Mouse (Mus musculus) megakaryocyte-erythroid progenitor cell, adult 5-6 weeks (primary cell): ENCODE data around the gene Sult5a1. TPM values are rescaled to one million over a fixed set of nuclear protein-coding genes. Genes with fewer than 3 reads are reported as not detected.

Experiments
- ATAC-seq: replicated peaks from 2 replicates; pipeline ENCODE4 v1.8.0; 2016; ENCODE audit warnings: mild to moderate bottlenecking, inconsistent platforms; ENCODE audit not compliant: severe bottlenecking, poor library complexity, low FRiP score, low TSS enrichment
- total RNA-seq, 2 experiments: library from RNA; stranded (forward) in 1 of 2; stranded (reverse) in 1 of 2; fragments of 200-1000, 215-1000 nt in 1 of 2; fragments of >200 nt in 1 of 2; fragmentation: Nextera tagmentation in 1 of 2; gene quantifications; 2 replicates each; pipeline ENCODE4 v1.2.3; 2014 to 2017

Gene Sult5a1
- total RNA-seq, 2 experiments from 2014 or later, result not detected

DNA sequence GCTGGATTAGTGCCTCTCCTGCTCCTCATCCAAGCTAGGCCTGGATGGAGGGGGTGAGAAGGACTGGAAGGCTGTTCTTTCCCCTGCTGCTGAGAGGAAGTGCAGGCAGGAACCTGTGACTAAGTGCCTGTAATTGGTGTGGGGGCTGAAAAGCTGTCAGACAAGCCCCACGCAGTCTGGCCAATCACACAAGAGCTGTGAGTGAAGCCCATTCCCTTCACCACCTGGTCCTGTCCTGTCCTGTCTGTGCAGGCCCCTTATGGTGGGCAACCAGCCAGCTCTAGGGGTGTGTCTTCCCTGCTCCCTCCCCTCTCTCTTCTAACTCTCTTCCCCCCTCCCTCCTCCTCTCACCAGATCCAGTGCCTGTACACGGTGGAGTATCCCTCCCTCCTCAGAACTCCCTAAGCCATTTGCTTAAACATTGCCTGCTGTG is 20.5 kb downstream of the Sult5a1 start:
- no peak for ATAC-seq

DNA sequence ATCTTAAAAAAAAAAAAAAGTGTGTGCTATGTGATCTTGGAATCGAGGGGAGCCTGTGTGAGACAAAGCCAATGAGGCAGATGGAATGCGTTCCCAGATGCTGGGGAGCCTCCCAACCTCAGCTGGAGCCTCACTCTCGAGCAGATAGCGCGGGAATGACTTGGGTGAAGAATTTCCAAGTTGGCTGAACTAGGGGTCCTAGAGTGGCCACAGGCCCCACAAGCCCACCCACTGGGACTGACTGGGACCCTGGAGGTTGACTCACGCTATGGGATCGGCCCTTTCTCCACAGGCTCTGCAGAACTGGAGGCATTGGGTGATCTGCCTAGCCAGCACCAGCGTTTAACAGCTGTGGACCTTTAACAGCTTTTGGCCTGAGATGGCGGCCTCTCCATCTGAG is 21.8 kb downstream of the Sult5a1 start:
- ATAC-seq, result no peak

DNA sequence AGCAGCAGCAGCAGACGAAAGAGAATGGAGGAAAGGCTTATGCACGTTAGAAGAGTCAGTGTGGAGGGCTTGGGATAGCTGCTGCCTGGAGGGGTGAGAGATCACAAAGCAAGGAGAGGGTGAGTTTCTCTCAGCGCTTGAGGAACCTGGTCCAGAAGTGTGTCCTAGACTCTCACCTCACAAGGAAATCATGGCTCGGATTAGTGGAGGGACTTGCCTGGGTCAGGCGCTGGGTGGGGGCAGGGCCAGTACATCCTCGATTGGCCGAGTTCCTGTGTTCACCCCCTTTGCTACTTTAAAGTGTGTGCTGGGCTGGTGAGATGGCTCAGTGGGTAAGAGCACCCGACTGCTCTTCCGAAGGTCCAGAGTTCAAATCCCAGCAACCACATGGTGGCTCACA is 22.3 kb downstream of the Sult5a1 start:
- no peak for ATAC-seq

DNA sequence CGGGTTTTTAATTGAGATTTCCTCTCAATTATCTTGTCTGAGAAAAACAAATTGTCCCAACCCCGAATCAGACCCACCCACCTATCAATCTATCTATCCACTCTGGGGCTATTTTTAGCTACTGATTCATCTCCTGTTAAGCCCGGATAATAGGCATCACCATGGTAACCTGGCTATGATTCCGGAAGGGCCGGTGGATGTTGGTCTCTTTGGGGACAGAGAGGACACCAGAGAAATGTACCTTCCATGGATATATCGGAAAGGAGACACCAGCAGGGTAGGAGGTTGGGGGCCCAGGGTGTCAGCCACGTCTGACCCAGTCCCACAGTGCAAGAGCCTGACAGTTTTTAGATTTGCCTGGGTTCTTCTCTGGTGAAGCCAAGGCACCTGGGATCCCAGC is 22.7 kb downstream of the Sult5a1 start:
- no peak for ATAC-seq

DNA sequence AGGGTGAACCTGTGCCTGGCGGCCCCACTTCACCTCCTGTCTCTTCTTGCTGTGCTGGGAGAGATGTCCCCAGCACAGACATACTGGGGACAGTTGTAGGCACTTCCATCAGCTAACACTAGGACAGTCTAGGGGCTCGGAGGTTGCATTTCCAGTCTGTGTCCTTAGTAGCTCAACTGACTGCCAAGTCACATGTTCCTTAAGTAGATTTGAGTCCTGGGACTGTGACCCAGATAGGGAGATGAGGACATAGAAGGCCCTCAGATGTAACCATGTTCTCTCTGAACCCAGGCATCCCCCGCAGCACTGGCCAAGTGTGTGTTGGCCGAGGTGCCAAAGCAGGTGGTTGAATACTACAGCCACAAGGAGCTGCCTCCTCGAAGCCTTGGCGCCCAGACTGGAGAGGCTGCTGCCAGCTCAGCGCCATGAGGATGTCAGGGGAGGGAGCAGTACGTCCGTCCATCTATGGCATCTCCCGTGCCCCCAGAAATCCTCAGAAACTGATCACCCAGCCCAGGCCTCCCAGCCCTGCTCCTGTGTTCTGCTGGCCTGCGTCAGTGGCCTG is 23.9 kb downstream of the Sult5a1 start:
- no peak for ATAC-seq

DNA sequence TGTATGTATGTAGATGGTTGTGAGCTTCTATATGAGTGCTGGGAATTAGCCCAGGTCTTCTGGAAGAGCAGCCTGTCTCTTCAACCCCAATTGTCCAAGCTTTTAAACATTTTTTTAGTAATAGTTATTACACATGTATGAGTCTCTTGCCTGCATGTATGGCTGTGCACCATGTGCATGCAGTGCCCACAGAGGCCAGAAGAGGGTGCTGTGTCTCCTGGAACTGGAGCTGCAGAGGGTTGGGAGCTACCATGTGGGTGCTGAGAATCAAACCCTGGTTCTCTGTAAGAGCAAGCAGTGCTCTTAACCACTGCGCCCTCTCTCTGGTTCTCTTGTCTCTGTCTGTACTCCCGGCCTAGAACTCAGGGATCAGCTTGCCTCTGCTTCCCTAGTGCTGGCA is 25.2 kb downstream of the Sult5a1 start:
- no peak for ATAC-seq

DNA sequence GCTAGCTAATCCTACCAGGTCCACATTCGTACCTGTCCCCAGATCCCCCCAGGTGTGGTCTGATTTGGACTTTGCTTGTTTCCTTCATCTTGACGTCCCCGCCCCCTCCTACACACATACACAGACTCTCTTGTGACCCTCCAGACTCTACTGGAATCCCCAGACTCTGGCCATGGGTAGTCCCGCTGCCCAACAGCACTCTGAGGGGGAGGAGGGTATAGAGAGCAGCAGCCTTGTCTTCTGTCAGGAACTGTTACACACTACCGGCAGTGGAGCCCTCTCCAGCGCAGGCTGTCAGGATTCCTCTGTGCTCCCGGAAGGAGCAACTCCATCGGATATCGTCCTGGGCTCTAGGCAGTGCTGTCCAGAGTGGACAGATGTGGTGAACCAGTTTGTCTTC is 27.1 kb downstream of the Sult5a1 start:
- no peak for ATAC-seq

DNA sequence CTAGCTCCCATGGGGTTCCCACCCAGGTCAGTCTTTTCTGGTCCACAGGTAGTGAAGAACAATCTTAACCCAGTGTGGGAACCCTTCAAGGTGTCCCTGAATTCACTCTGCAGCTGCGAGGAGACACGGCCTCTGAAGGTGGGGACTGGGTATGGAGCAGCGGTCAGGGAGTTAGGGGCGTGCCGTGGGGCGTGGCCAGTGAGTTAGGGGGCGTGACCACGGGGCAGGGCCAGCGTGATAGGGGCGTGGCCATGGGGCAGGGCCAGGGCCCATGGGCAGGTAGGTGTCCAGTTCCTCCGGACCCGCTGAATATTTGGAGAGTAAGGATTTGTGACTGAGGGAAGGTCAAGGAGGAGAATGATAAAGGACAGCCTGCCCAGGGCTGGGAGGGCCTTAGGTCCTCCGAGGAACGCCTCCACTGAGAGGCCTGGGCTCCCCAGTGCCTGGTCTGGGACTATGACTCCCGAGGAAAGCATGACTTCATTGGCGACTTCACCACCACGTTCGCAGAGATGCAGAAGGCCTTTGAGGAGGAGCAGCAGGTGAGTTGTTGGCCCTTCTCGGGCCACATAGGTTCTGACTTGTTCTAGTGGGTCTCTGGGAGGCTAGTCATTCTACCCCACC is 31.8 kb downstream of the Sult5a1 start:
- peak; percentile 52 for ATAC-seq

DNA sequence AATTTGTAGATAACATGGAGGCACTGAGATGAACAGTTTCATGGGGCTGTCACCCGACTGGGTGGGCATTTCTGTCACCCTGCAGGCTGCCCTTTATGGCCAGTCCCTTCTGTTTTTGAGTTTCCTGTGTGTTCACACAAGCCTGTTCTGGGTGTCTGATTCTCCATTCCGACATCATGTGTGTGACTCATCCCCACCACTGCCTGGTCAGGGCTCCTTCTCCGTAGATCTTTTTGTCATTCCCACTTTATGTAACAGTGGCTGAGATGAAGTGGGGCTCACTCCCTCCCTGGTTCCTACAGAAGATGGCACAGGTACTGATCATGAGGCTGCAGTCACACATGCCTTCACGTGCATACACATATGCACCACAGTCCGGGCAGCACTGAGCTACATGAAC is 35.4 kb downstream of the Sult5a1 start:
- no peak for ATAC-seq

DNA sequence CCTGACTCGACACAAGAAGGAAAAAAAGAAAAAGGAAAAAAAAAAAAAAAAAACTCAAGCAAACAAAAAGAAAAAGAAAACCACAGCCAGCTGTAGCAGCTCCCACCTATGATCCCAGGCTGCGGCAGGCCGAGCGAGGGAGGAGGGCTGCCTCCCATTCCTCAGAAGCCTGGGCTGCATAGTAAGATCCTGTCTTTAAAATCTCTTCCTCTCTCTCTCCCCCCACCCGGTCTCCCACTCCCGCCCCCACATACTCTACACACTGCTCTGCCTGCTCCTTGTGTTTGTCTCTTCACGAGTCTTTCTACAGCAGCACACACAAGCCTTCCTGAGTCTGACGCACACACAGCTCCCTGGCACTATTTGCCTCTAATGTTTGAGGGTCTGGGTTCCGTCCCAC is 36.1 kb downstream of the Sult5a1 start:
- ATAC-seq, result no peak

DNA sequence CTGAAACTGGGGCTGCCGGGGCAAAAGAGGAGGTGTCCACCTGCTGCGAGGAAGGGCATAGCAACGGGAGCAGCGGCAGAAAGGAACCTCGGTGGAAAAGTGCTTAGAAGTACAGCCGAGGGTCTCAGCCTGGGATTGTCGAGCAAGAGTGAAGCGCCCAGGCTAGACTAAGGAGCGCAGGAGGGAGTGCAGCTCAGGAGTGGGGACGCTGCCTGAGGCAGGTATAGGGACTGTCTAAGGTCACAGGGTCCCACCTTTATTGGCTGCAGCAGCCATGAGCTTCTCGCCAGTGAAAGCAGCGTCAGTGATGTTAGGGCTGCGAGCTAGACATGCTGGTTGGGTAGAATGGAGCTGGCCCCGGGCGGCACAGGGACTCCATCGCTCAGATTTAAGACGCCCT is 40.4 kb downstream of the Sult5a1 start:
- ATAC-seq, result no peak

DNA sequence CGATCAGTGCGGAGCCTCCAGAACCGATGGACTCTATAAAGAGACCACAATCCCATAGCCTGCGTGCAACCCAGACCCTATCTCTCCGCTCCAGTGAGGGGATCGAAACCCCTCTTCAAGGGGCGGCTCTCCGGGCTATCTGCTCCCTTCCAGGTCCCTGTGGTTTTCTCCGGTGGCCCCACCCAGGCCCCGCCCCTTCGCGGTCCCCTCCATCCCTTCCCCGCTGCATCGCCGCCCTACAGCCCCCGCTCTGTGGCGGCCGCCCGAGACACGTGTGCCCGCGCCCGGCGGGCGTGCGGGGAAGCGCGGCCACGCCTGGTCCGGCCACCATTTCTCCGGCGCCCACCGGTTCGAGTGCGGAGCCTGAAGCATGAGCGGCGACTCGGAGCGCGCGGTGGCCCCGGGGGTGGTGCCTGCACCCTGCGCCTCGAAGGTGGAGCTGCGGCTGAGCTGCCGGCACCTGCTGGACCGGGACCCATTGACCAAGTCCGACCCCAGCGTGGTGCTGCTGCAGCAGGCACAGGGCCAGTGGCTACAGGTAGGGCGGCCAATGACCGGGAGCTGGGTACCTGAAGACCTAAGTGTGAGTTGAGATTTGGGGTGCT is 40.9 kb downstream of the Sult5a1 start, which contains the start of gene Cpne7:
Cpne7 (plus strand) TSS at position 248 of the 605 bp plus-strand sequence.
- peak; percentile 24 for ATAC-seq

DNA sequence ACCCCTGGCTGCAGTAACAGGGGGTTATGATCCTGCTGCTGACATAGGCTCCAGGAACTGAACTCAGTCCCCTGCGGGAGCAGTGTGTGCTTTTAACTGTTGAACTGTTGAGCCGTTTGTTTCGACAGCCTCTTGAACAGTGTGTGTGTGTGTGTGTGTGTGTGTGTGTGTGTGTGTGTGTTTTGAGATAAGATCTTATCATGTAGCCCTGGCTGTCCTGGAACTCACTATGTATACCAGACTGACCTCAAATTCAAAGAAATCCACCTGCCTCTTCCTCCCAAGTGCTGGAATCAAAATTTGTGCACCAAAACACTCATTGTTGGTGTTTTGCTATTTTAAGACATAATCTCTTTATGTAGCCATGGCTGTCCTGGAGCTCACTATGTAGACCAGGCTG is 43.5 kb downstream of the Sult5a1 start:
- ATAC-seq, result no peak

DNA sequence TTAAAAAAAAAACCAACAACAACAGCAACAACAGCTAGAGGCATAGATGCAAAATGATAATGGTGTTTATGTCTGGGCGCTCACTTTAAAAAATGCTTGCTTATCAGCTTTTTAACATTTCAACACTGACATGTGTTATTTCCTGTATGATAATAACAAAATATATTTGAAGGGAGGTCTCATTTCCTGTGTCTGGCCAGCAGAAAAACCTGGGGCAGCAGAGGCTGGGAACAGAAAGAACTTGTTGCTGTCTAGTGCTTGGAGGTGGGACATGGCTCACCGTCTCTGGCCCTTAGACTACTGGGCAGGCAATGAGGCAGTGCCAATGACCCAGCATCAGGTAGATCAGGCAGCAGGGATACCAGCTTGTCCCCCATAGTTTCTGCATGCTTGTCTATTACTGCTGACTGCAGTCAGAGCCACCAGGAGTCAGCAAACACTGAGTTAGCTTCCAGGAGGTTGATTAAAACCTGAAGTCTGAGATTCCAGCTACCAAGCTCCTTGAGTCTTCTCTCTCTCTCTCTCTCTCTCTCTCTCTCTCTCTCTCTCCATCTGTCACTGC is 44.1 kb downstream of the Sult5a1 start:
- ATAC-seq, result peak; percentile 23

DNA sequence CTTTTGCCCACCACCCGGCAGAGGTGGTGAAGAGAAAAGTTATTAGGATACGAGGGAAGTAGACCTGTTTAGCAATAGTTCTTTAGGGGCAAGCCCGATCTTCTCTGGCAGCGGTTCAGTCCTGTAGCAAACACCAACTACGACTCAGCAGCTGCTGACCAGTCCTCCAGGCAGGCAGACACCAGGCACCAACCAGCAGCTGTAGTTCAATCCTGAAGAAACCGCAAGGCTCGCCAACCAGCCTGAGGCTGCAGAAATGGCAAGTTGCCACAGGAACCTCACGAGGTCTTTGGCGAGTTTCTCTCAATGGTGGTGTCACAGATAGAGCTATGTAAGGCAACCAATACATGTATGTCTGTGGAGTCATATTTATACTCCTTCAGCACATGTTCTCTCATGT is 45.2 kb downstream of the Sult5a1 start:
- no peak for ATAC-seq

DNA sequence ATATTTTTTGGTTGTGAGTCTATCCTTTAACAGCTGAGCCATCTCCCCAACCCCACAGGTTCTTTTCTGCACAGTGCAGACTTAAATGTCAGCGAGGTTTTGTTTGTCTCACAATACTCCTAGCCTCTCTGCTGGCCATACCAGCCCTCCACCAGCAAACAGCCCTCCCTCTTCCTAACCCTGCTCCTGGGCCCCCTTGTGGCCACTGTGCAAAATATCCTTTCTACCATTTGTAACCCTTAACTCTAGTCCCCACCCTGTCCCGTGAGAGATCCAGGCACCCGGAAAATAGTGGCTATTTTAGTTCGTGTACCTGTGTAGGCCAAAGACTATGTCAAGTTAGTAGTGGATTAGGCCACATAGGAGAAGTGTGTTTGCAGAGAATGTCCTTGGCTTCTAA is 47.5 kb downstream of the Sult5a1 start:
- peak; percentile 63 for ATAC-seq

DNA sequence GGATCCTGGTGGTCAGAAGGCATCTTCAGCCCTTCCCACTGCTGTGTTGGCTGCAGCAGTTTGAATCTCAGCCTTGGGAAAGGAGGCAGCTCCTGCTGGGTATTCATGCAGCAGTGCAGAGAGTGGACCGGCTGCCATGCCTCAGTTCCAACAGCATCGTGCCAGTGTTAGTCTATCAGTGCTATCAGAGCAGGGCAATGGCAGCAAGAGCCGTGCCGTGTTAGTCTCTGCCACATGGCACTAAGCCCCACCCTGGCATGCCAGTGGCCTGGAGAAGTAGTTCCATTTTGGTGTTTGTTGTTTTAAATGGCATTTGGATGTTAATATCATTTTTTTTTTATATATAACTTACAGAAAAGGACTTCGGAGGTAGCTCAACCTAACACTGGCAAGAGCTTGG is 49.2 kb downstream of the Sult5a1 start:
- no peak for ATAC-seq

DNA sequence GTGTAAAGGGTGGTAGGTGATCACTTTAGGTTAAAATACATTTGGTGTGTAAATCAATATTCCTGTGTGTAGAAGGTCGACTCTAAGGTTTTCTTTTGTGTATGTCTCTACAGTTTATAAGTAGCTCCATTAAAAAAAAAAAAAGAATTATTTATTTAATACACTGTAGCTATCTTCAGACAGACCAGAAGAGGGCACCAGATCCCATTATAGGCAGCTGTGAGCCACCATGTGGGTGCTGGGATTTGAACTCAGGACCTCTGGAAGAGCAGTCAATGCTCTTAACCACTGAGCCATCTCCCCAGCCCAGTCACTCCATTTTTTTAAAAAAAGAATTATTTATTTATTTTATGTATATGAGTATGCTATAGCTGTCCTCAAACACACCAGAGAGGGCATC is 50.1 kb downstream of the Sult5a1 start:
- ATAC-seq, result no peak

DNA sequence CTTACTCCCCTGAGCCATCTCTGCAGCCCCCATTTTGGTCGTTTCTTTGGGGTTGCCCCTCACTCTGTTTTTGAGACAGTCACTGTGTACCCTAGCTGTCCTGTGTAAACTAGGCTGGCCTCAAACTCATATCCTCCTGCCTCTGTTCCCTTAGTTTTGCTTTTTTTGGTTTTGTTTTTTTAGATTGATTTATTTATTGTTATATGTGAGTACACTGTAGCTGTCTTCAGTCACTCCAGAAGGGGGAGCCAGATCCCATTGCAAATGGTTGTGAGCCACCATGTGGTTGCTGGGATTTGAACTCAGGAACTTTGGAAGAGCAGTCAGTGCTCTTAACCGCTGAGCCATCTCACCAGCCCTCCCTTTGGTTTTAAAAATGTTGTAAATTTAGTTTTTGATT is 51.6 kb downstream of the Sult5a1 start:
- ATAC-seq, result no peak

DNA sequence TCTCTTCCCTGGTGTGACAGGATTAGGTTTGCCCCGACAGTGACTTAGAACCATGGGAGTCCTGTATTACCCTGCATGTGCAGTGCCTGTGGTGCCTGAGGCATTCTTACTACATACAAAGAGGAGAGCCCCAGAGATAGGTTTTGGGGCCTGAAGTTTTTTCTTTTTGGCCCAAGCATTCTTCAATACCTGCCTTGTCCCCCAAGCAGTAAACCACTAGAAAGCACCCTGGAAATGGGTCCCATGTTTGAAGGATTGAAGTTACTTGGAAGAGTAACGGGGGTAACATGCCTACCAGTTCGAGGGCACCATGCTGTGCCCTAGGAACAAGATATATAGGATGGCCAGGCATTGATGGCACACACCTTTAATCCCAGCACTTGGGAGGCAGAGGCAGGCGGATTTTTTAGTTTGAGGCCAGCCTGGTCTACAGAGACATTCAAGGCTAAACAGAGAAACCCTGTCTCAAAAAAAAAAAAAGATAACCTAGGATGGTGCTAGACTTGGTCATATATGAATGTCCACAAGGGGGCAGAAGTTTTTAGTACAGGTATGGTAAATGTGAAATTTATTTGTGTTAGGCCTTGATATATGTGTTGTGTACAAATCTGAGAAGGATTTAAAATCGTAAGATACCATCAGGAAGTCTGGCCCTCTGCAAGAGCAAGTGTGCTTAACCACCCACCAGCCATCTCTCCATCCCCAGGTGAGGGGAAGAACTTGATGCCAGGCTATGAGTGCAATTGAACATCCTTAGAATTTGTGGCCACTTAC is 52.4 kb downstream of the Sult5a1 start:
- ATAC-seq, result 0 out of 2 replicates have a peak, but pooled peaks have one; percentile 13
